Mouse (Mus musculus): ENCODE measurements around the gene Grb14. TPM values are rescaled to one million over a fixed set of nuclear protein-coding genes. Genes with fewer than 3 reads are reported as not detected.

Gene Grb14
- total RNA-seq, 2 experiments from 2014 or later: 23.1 to 25.4 TPM

GRCm38 (mm10) chr2:64915448-64915847, 109.3 kb downstream of the Grb14 start:
- intact Hi-C loops (cut with DNase I): loop anchor here (5.0 kb wide), 1 partner anchor 1413 kb away; no protein-coding TSS in a partner anchor
- DNase-seq (ENCODE audit: low spot score in 2 of 2): peak in 1 of 2 experiments; percentile 55

GRCm38 (mm10) chr2:64904877-64905276, 119.9 kb downstream of the Grb14 start:
- DNase-seq (ENCODE audit: low spot score in 2 of 2): peak in 1 of 2 experiments; percentile 8
- intact Hi-C loops (cut with DNase I): no loop called here

DNA sequence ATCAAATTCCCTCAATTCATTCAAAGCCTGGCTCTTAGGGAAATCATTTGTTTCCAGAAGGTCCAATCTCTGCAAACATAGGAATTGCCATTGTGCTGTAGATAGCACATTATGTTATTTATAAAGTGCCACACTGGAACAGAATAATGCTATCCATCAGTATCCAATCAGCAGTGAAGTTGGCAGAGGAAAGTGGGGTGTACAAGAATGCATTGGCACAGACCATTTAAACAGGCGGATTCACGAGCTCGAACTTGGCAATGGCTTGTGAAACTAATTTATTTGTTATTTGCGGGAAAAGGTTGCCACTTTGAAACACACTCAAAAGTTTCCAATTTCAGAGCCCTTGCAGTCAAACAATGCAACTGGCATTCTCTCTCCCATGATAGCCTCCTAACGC, 126.9 kb downstream of the Grb14 start:
- DNase-seq (ENCODE audit: low spot score in 2 of 2): no peak
- intact Hi-C loops (cut with DNase I): no loop called here

GRCm38 (mm10) chr2:64893233-64893632, 131.6 kb downstream of the Grb14 start:
- intact Hi-C loops (cut with DNase I): no loop called here
- DNase-seq (ENCODE audit: low spot score in 2 of 2): no peak

GRCm38 (mm10) chr2:64887098-64887757, 137.6 kb downstream of the Grb14 start:
- no peak for DNase-seq (ENCODE audit: low spot score in 2 of 2)
- intact Hi-C loops (cut with DNase I): no loop called here

GRCm38 (mm10) chr2:64885696-64886095, 139.1 kb downstream of the Grb14 start:
- no peak for DNase-seq (ENCODE audit: low spot score in 2 of 2)
- intact Hi-C loops (cut with DNase I): no loop called here

- intact Hi-C loops (cut with DNase I): no loop called here
- DNase-seq (ENCODE audit: low spot score in 2 of 2): no peak
These were observed 146.5 kb downstream of the Grb14 start for GRCm38 (mm10) chr2:64878275-64878674.

Other genes starting within 250 kb of the Grb14 start
- gene Cobll1, start 214.4 kb upstream of the Grb14 start, total RNA-seq (2021): 1 to 10 TPM; 6.3 to 6.6 TPM